ENCODE assay signal across 8 mouse cellular contexts in the genomic region with DNA sequence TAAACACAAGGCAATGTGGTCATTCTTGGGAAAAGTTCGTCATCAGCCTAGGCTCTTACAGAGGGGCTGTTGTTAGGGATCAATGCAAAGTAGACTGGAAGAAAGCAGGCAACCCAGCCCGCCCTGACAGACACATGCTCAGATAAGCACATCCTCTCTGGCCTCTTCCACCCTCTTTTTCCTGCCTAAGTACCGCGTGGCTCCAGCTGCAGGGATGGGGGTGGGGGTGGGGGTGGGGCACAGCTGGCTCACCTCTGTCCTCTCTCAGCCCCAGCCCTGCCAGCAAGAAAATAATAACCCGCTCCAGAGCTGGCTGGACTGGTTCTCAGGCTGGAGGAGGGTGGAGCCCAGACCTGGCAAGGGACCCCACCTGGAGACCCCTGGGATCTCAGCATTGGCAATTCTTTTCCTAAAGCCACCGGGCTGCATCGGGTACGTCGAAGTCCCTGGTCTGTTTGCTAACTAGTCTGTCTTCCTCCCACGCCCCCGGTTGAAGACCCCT. TPM values are rescaled to one million over a fixed set of nuclear protein-coding genes. Genes with fewer than 3 reads are reported as not detected.
A peak's percentile ranks its signal among the peaks of the same experiment; 100 is the strongest.
DNase-seq lines count a peak whose midpoint lies in the region; ATAC-seq lines count a peak whose summit lies in the region.

No protein-coding gene starts in this region.

- H3K27ac ChIP-seq in limb, embryonic 11.5 days (replicated peaks; ENCODE audit: low read depth, low read length), result peak overlapping the region; percentile 73; the same call in 1 of the 2 replicates
- no peak overlapping the region for H3K27ac ChIP-seq in neural tube, embryonic 11.5 days (ENCODE audit: low read depth, low read length)

- WGBS in limb, embryonic 11.5 days, result under 1% methylated on average over 11 of the region's 11 CpGs
- WGBS in neural tube, embryonic 11.5 days, result 1% methylated on average over 11 of the region's 11 CpGs

- no peaks in the 10 kb centered on the region for H3K27me3 ChIP-seq in limb, embryonic 11.5 days (ENCODE audit: control insufficient read depth, insufficient read depth, low read length)
- no peaks in the 10 kb centered on the region for H3K27me3 ChIP-seq in neural tube, embryonic 11.5 days (ENCODE audit: control insufficient read depth, insufficient read depth, low read length)

- no peaks in the 10 kb centered on the region; the same call in 1 of the 2 replicates for H3K4me1 ChIP-seq in limb, embryonic 11.5 days (ENCODE audit: control insufficient read depth, insufficient read depth, low read length)
- peaks cover 5% of the 10 kb centered on the region; the same call in 1 of the 2 replicates for H3K4me1 ChIP-seq in neural tube, embryonic 11.5 days (ENCODE audit: control insufficient read depth, insufficient read depth, low read length)

- no peaks in the 10 kb centered on the region for H3K36me3 ChIP-seq in limb, embryonic 11.5 days (ENCODE audit: control insufficient read depth, insufficient read depth, low read length)
- no peaks in the 10 kb centered on the region for H3K36me3 ChIP-seq in neural tube, embryonic 11.5 days (ENCODE audit: control insufficient read depth, insufficient read depth, low read length)

- peak overlapping the region; percentile 58 for H3K9ac ChIP-seq in limb, embryonic 11.5 days (ENCODE audit: low read length)
- H3K9ac ChIP-seq in neural tube, embryonic 11.5 days (ENCODE audit: low read length), result no peak overlapping the region; the same call in 1 of the 2 replicates

- DNase-seq in urinary bladder, postnatal 25 days (ENCODE audit: low spot score), result peak; percentile 49
- no peak for DNase-seq in urinary bladder, adult 18-20 months (ENCODE audit: low spot score in 2 of 2)
- peak; percentile 44 for DNase-seq in forelimb bud, embryonic 11.5 days (ENCODE audit: low read depth, low spot score)
- peak; percentile 62 for DNase-seq in limb, embryonic 11.5 days (ENCODE audit: low spot score)
- no peak for DNase-seq in neural tube, embryonic 11.5 days (ENCODE audit: low spot score)
- DNase-seq in frontal cortex, adult 2 months (ENCODE audit: extremely low spot score in 1 of 2, low spot score in 1 of 2), result no peak
- no peak for DNase-seq in left cerebral cortex, adult 9 months (ENCODE audit: low spot score in 2 of 2)
- no peak for DNase-seq in natural killer cell, adult 2 months (ENCODE audit: low spot score in 2 of 2)

- ATAC-seq in limb, embryonic 11.5 days (ENCODE audit: insufficient number of reproducible peaks, low FRiP score, low TSS enrichment, low read depth), result peak; percentile 52; the same call in 1 of the 2 replicates
- ATAC-seq in neural tube, embryonic 11.5 days (ENCODE audit: insufficient read depth, low FRiP score, low TSS enrichment), result 0 out of 2 replicates have a peak, but pooled peaks have one; percentile 35

- no peaks in the 10 kb centered on the region for H3K9me3 ChIP-seq in limb, embryonic 11.5 days (ENCODE audit: control insufficient read depth, low read length)
- no peaks in the 10 kb centered on the region for H3K9me3 ChIP-seq in neural tube, embryonic 11.5 days (ENCODE audit: control insufficient read depth, low read length)

- peak overlapping the region; percentile 51 for H3K4me3 ChIP-seq in limb, embryonic 11.5 days (ENCODE audit: low read depth, low read length)
- H3K4me3 ChIP-seq in neural tube, embryonic 11.5 days (ENCODE audit: low read depth, low read length), result peak overlapping the region; percentile 36

- peak overlapping the region; percentile 90 for H3K4me2 ChIP-seq in limb, embryonic 11.5 days (ENCODE audit: low read depth, severe bottlenecking)
- H3K4me2 ChIP-seq in neural tube, embryonic 11.5 days (ENCODE audit: low read depth), result peak overlapping the region; percentile 58

RNA-seq across cellular contexts. Expression of gene Cdc42ep5, which starts 1.0 kb away (rescaled TPM):
- 29.4 and 35.1 TPM in 2 replicates for polyA plus RNA-seq in limb, embryonic 11.5 days (2014; fragmentation: Nextera tagmentation; extraction: Ambion mirVana)
- polyA plus RNA-seq in neural tube, embryonic 11.5 days (2014; fragmentation: Nextera tagmentation; extraction: Ambion mirVana), result 18.7 and 19.8 TPM in 2 replicates
- polyA plus RNA-seq in frontal cortex, adult 2 months (2012; rRNA removed), result 3.5 and 3.9 TPM in 2 replicates

RNA-seq across cellular contexts. Expression of gene Leng9, which starts 13.4 kb away (rescaled TPM):
- 1.0 and 1.2 TPM in 2 replicates for polyA plus RNA-seq in limb, embryonic 11.5 days (2014; fragmentation: Nextera tagmentation; extraction: Ambion mirVana)
- polyA plus RNA-seq in neural tube, embryonic 11.5 days (2014; fragmentation: Nextera tagmentation; extraction: Ambion mirVana), result 1.5 and 2.2 TPM in 2 replicates
- polyA plus RNA-seq in frontal cortex, adult 2 months (2012; rRNA removed), result 7.1 and 8.0 TPM in 2 replicates

RNA-seq across cellular contexts. Expression of gene Leng8, which starts 26.8 kb away (rescaled TPM):
- 47.6 and 49.7 TPM in 2 replicates for polyA plus RNA-seq in limb, embryonic 11.5 days (2014; fragmentation: Nextera tagmentation; extraction: Ambion mirVana)
- 50.3 and 58.0 TPM in 2 replicates for polyA plus RNA-seq in neural tube, embryonic 11.5 days (2014; fragmentation: Nextera tagmentation; extraction: Ambion mirVana)
- polyA plus RNA-seq in frontal cortex, adult 2 months (2012; rRNA removed), result 641 and 654 TPM in 2 replicates

RNA-seq across cellular contexts. Expression of gene Ttyh1, which starts 44.4 kb away (rescaled TPM):
- polyA plus RNA-seq in limb, embryonic 11.5 days (2014; fragmentation: Nextera tagmentation; extraction: Ambion mirVana), result 1.4 and 1.5 TPM in 2 replicates
- polyA plus RNA-seq in neural tube, embryonic 11.5 days (2014; fragmentation: Nextera tagmentation; extraction: Ambion mirVana), result 46.1 and 48.8 TPM in 2 replicates
- polyA plus RNA-seq in frontal cortex, adult 2 months (2012; rRNA removed), result 712 and 743 TPM in 2 replicates

Comparison
In these comparisons a context has a peak if more than half of its experiments do, and no peak if none do; other contexts are left out.
1. DNase-seq: peak in urinary bladder, postnatal 25 days (single experiment), forelimb bud, embryonic 11.5 days (single experiment) and limb, embryonic 11.5 days (single experiment); none in urinary bladder, adult 18-20 months (0 of 2), neural tube, embryonic 11.5 days (single experiment), frontal cortex, adult 2 months (0 of 2), left cerebral cortex, adult 9 months (0 of 2) and natural killer cell, adult 2 months (0 of 2).
2. RNA of gene Leng8, which starts 26.8 kb away (polyA plus RNA-seq): 641 to 654 TPM in frontal cortex, adult 2 months; 50.3 to 58.0 TPM in neural tube, embryonic 11.5 days and 47.6 to 49.7 TPM in limb, embryonic 11.5 days; every median in the first group is over 10 times any median in the second.